Mouse (Mus musculus): ENCODE measurements around the gene Srebf2. TPM values are rescaled to one million over a fixed set of nuclear protein-coding genes. Genes with fewer than 3 reads are reported as not detected.
A peak's percentile ranks its signal among the peaks of the same experiment; 100 is the strongest.

The Srebf2 gene
- total RNA-seq, 1 experiment from 2014 or later: 64.0 TPM

DNA sequence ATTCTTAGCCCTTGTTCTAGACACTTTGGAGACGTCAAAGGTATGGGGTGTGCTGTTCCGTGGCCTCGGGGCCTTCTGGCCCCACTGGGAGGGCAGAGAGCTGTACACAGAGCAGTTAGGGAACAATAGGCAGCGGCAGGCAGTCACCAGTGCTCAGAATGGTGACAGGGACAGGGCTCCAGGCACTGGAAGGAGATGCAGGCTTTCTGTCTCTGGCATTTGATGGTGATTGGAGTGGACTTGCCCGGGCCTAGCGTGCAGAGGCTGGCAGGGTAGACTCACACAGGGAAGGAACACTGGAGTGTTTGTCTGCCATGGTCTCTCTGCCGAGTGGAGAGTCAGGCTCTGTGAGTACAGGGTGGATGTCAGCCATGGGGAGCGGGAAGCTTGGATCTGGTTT, 45.6 kb downstream of the Srebf2 start:
- ATAC-seq (replicated peaks in 1 of 2; ENCODE audit: insufficient read depth in 1 of 2, low FRiP score in 2 of 2, low TSS enrichment in 1 of 2, low read depth in 1 of 2, poor library complexity in 2 of 2, severe bottlenecking in 2 of 2): no peak

DNA sequence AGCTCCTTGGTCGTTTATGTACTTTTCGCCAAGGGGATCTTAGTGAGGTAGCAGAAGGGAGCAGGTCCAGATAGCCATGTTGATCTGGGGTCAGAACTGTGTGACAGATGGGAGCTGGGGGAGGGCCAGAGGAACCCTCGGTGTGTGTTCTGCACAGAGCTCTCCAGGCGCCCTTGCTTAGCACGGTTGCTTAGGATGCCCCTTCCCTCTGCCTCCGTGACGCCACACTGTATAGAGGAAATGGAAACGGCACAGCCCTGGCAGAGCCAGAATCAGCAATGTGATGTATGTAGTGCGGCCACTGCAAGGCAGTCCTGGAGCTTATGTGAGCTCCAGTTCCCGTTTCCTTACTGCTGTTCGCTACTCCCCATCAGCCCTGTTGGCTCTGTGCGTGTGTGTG, 49.3 kb downstream of the Srebf2 start:
- no peak for ATAC-seq (replicated peaks in 1 of 2; ENCODE audit: insufficient read depth in 1 of 2, low FRiP score in 2 of 2, low TSS enrichment in 1 of 2, low read depth in 1 of 2, poor library complexity in 2 of 2, severe bottlenecking in 2 of 2)

DNA sequence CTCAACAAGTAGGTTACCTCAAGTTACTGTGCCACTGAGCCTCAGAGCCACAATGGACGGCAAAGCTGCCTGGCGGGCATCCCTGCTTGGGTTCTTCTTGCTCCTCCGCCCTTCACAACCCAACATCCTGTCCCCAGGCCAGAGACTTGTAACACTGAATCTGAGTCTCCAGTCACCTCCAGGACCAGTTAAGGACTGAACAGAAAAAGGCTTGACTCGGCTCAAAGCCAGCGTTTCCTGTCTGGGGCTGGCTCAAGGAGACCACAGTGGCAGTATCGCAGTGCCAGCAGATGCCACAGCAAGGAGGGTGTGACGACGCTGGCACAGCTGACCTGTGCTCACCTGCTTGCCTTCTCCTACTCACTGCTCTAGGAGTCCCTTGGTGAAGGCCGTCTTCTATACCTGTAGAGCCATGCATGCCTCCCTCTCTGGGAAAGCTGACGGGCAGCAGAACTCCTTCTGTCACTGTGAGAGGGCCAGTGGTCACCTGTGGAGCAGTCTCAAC, 50.3 kb downstream of the Srebf2 start:
- peak; percentile 34 to 44; a peak in 3 of 4 replicates for ATAC-seq (replicated peaks in 1 of 2; ENCODE audit: insufficient read depth in 1 of 2, low FRiP score in 2 of 2, low TSS enrichment in 1 of 2, low read depth in 1 of 2, poor library complexity in 2 of 2, severe bottlenecking in 2 of 2)

DNA sequence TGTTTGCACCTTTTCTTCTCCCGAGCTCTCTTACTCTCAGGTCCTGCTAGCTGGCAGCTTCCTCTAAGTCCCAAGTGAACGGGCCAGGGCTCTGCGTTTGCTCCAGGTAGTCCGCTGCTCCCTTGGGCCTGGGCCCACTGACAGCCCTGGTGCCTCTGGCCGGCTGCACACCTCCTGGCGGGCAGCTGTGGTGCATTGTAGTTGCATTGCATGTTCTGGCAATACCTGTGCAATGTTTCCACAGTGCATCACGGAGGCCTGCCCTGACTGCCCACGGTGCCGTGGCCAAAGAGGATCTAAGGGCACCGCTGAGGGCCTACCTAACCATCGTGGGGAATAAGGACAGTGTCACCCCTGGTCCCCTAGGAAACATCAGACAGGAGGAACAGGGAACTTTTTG, 51.0 kb downstream of the Srebf2 start:
- peak; percentile 2 to 8; a peak in 1 of 4 replicates for ATAC-seq (replicated peaks in 1 of 2; ENCODE audit: insufficient read depth in 1 of 2, low FRiP score in 2 of 2, low TSS enrichment in 1 of 2, low read depth in 1 of 2, poor library complexity in 2 of 2, severe bottlenecking in 2 of 2)

DNA sequence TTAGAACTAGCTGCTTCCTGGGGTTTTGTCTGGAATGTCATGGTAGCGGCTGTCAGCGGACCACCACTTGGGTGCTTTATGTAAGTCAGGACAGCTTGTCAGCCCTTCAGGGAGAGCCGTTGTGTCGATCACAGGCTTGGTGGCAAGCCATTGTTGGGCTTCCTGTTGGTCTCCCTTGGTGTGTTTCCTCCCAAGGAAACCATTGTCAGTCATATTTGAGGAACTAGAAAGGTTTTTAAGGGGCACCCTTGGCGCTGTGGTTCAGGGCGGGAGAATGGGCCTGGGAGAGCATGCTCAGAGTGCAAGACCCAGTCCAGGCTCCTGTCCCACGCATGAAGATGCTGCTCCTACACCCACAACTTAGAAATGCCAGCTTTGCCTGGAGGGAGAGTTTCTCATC, 51.4 kb downstream of the Srebf2 start:
- peak; percentile 66 to 74 for ATAC-seq (replicated peaks in 1 of 2; ENCODE audit: insufficient read depth in 1 of 2, low FRiP score in 2 of 2, low TSS enrichment in 1 of 2, low read depth in 1 of 2, poor library complexity in 2 of 2, severe bottlenecking in 2 of 2)

DNA sequence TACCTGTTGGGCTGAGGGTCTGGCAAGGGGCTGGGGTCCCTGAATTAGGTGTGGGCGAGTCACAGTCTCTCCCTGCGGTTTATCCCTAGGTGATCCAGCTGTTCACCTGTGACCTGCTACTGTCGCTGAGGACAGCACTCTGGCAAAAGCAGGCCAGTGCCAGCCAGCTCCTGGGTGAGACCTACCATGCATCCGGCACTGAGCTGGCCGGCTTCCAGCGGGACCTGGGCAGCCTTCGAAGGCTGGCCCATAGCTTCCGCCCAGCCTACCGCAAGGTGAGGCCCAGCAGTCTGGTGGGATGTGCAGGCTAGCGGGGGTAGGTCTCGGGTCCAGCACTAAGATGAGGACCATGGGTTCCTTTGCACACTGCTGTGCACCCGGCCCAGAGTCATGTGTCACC, 52.6 kb downstream of the Srebf2 start:
- 0 out of 4 replicates have a peak, but pooled peaks of 1 of the 2 experiments have one; percentile 2 for ATAC-seq (replicated peaks in 1 of 2; ENCODE audit: insufficient read depth in 1 of 2, low FRiP score in 2 of 2, low TSS enrichment in 1 of 2, low read depth in 1 of 2, poor library complexity in 2 of 2, severe bottlenecking in 2 of 2)

DNA sequence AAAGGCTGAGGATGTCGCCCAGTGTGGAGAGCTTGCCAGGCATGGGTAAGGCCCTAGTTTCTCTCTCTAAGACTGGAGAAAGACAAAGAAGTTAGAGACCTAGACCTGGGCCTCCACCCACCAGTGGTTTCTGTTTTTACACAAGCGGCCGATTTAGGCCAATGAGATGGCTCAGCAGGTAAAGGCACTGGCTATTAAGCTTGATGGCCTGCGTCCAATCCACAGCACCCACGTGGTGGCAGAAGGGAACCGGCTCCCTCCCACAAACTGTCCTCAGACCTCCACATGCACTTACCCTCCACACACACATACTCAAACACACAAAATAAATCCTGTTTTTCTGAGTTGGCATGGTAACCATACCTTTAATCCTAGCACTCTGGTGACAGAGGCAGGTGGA, 55.1 kb downstream of the Srebf2 start:
- ATAC-seq (replicated peaks in 1 of 2; ENCODE audit: insufficient read depth in 1 of 2, low FRiP score in 2 of 2, low TSS enrichment in 1 of 2, low read depth in 1 of 2, poor library complexity in 2 of 2, severe bottlenecking in 2 of 2): no peak

DNA sequence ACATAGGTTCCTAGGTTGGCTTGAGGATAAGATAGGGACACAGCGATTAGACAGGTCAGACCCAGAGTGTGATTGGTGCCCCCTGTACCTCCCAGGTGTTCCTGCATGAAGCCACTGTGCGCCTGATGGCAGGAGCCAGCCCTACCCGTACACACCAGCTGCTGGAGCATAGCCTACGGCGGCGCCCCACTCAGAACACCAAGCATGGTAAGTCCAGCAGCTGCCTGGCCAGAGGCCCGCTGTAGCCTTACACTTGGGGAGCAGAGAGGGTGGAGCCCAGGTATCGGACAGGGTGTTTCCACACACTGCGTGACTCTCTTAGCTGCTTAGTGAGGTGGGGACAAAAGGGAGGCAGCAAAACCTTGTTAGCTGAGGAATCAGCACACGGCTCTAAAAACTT, 56.1 kb downstream of the Srebf2 start:
- ATAC-seq (replicated peaks in 1 of 2; ENCODE audit: insufficient read depth in 1 of 2, low FRiP score in 2 of 2, low TSS enrichment in 1 of 2, low read depth in 1 of 2, poor library complexity in 2 of 2, severe bottlenecking in 2 of 2): no peak

DNA sequence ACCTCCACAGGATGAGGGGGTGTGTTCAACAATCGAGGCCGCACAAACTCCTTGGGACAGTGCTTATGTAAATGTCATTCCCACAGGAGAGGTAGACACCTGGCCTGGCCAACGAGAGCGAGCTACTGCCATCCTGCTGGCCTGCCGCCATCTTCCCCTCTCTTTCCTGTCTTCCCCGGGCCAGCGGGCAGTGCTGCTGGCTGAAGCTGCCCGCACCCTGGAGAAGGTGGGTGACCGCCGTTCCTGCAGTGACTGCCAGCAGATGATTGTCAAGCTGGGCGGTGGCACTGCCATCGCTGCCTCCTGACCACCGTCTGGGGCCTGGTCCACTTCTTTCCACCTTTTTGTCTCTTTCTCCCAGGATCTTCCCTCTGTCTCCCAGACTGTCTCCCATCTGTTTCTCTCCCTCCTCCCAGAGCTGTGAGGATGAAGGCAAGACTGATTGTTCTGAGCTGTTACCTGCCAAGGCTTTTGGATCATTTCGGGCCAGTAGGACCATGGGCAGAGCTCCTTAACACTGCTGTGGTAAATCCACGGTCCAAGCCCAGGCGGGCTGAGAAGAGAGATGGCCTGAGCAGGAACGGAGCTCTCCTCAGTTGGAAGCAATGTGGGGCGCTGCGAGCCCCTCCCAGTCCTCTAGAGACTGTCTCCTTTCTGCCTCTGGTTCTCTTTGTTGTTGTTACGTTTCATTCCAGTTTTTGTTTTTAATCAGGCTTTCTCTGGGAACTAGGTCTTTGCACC, 56.8 kb downstream of the Srebf2 start:
- ATAC-seq (replicated peaks in 1 of 2; ENCODE audit: insufficient read depth in 1 of 2, low FRiP score in 2 of 2, low TSS enrichment in 1 of 2, low read depth in 1 of 2, poor library complexity in 2 of 2, severe bottlenecking in 2 of 2): no peak

DNA sequence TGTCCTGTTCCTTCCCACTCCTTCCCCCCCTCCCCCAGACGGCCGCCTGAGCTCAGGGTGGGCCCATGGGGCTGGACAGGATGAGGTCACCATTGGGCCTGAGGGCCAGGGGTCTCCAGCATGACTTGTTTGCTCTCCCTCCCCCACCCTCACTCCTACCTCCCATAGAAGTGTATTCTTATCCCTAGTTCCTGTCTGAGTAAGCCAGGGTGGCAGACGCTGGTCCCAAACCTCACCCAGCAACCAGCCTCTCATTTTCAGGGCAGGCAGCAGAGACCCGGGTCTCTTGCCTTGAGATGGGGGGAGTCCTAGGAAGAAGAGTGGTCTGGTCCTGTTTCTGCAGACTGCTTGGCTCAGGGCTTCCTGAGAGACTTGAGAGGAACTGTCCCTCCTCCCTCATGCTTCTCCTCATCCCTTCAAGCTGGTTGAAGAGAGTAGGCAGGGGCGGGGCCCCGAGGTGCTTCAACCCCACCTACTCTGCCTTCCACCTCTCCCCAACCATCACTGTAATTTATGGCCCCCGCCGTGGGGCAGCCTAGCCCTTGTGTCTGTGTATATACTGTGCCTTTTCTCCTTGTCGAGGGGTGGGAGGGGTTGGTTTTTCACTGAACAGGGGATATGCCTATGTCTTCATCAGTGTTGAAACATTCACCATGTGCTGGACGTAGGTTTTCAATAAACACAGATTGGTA, 57.8 kb downstream of the Srebf2 start:
- no peak for ATAC-seq (replicated peaks in 1 of 2; ENCODE audit: insufficient read depth in 1 of 2, low FRiP score in 2 of 2, low TSS enrichment in 1 of 2, low read depth in 1 of 2, poor library complexity in 2 of 2, severe bottlenecking in 2 of 2)

DNA sequence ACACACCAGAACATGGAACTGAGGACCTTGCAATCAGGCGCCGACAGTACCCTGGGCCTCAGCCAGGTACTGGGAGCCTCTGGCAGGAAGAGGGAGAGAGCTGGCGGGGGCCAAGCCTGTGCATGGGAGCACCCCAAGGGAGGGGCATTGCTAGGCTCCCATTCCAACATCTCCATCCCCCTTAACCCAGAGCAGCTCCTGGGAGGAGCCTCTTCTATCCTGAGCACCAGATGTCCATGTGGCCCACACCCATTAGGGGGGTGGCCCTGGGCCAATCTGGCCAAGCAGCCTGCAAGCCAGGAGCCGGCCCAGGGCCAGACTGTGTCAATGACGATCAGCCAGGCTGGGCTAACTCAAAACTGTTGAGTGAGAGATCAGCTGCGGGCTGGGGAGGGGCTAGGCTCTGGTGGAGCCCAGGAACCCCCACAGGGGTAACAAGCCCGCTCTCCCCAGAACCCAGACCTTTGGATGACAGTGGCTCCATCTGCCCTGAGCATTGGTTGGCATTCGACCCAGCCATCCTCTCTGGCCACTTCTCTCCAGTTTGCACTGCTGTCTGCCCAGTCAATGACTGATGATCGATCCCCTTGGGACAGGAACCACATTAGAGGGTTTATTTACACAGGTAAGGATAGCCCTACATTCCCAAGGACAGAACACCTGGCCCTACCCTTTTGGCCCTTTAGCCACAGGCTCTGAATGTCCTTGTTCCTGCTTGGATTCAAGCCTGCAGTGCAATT, 59.6 kb downstream of the Srebf2 start:
- no peak for ATAC-seq (replicated peaks in 1 of 2; ENCODE audit: insufficient read depth in 1 of 2, low FRiP score in 2 of 2, low TSS enrichment in 1 of 2, low read depth in 1 of 2, poor library complexity in 2 of 2, severe bottlenecking in 2 of 2)

DNA sequence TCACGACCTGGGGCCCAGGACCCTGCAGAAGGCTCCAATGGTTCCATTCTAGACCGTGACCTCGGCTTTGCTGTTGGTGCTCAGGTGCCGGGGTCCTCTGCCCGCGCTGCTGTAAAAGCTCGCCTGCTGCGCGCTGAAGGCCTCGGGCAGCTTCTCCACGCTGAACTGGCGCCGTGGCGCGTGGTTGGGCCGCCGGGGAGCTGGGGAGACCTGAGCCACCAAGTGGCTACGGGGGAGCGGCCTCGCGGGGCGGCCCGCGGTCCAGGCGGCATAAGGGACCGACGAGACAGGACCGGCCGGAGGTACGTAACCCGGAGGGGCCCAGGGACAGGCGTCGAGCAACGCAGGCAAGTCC, 60.1 kb downstream of the Srebf2 start:
- no peak for ATAC-seq (replicated peaks in 1 of 2; ENCODE audit: insufficient read depth in 1 of 2, low FRiP score in 2 of 2, low TSS enrichment in 1 of 2, low read depth in 1 of 2, poor library complexity in 2 of 2, severe bottlenecking in 2 of 2)

DNA sequence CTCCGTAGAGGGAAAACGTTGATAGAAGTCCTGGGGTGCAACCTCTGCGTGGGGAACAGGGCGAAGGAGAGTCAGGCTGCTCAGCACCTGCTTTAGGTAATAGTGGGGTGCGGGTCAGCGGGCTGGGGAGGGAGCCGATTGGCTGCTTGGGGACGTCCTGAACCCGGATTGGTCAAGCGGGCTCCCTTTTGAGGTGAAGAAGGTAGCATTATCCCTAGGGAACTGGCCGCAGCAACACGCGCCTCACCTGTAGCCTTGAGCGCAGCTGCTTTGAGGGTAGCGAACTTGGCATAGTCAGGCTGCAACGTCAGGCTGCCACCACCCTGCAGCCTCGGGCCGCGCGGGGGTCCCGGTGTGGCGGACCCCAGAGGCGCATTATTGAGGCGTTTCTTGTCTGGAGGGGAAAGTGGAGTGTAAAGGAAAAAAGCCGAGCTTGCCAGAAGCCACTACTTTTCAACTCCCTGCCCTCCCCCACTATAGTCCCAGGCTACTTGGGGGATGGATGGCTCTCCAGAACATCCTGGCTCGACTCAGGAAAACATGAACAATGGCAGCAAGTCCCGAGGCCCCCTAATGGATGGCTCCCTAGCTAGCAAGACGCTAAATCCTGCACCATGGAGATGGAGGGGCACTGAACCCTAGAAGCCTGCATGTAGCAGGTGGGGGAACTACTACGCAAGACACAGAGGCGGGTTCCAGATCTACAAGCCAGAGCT, 60.7 kb downstream of the Srebf2 start:
- ATAC-seq (replicated peaks in 1 of 2; ENCODE audit: insufficient read depth in 1 of 2, low FRiP score in 2 of 2, low TSS enrichment in 1 of 2, low read depth in 1 of 2, poor library complexity in 2 of 2, severe bottlenecking in 2 of 2): no peak

DNA sequence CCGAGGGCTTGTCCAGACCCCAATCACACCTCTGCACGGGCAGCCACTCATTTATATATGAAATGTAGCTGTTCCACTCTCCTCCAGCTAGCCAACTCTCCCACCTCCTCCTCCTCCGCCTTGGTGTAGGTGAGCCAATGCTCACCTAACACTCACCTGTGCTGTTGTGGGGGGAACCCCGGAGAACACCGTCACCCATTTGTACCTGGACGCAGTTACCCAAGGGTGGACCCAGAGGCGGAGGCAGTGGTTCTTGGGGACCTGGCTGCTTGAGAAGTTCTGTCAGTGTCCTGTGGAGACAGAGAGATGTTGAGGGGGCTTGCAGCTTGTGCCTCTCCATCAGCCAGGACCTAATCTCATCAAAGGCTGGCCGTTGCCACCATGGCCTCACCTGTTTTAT, 61.3 kb downstream of the Srebf2 start:
- no peak for ATAC-seq (replicated peaks in 1 of 2; ENCODE audit: insufficient read depth in 1 of 2, low FRiP score in 2 of 2, low TSS enrichment in 1 of 2, low read depth in 1 of 2, poor library complexity in 2 of 2, severe bottlenecking in 2 of 2)

DNA sequence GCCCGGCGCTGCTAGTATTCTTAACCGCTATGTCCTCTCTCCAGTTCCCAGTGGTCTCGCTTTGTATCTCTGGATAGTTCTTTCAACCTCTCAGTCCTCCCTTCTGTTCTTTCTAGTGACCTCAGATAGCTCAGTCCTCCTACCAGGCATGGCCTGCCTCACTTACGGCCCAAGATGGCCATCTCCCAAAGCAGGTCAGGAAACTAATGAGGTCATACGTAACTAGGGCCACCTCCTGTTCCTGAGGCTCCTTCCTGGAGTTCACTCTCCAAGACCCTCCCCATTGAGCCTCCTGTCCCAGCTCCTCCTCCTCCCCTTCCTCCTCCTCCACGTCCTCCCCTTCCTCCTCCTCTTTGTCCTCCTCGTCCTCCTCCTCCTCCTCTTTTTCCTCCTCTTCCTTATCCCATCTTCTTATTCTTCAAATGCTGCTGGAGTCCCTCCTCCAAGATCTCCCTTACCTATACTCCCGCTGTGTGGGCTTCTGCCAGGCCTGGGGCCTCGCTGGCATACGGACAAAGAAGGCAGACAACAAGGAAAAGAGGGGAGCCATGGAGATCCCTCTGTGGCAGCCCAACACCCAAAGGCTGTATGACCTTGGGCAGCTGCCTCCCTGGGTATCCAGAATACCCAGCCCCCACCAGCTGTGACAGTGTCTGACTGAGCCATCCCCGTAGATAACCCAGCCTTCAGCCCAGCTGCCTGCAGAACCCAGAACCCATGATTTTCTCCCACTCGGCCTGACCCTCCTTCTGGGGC, 62.5 kb downstream of the Srebf2 start:
- ATAC-seq (replicated peaks in 1 of 2; ENCODE audit: insufficient read depth in 1 of 2, low FRiP score in 2 of 2, low TSS enrichment in 1 of 2, low read depth in 1 of 2, poor library complexity in 2 of 2, severe bottlenecking in 2 of 2): no peak

DNA sequence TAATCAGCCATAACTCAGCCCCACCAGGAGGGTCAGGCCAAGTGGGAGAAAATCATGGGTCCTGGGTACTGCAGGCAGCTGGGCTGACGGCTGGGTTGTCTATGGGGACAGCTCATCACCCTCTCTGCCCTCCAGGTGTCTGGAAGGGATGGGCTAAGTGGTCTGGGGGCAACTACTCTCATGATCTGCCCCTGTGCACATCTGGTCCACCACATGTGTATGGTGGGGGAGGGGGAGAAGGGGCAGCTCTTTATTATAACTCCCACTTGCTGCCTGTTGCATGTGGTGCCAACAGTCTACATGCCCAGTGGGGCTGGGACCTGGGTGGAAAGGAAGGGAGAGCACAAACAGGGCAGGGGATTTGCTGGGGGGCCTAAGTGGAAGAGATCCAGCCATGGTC, 63.8 kb downstream of the Srebf2 start:
- no peak for ATAC-seq (replicated peaks in 1 of 2; ENCODE audit: insufficient read depth in 1 of 2, low FRiP score in 2 of 2, low TSS enrichment in 1 of 2, low read depth in 1 of 2, poor library complexity in 2 of 2, severe bottlenecking in 2 of 2)

DNA sequence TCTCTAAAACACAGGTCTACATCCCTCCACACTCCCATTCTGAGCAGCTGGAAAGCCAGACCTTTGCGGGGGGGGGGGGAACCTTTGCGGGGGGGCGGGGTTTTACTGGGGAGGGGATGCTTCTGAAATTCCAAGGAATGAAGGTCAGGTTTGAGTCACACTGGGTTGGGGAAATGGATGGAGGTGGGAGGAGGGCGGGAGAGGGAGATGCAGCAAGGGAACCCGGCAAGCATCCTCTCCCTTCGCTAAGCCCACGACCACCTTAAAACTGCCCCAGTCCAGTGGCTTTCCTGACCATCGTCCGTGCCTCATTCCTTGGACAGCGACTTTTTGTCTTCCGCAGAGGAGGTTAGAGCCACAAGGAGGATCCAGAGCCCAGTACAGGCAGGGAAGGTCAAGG, 64.3 kb downstream of the Srebf2 start:
- ATAC-seq (replicated peaks in 1 of 2; ENCODE audit: insufficient read depth in 1 of 2, low FRiP score in 2 of 2, low TSS enrichment in 1 of 2, low read depth in 1 of 2, poor library complexity in 2 of 2, severe bottlenecking in 2 of 2): no peak
